Mouse (Mus musculus): ENCODE results near the gene Safb2.
"Not testable (repeated sequence)": the region's sequence is repeated elsewhere in the genome, so short reads cannot be mapped to it uniquely, and the experiment has no call there.

The Safb2 gene

DNA sequence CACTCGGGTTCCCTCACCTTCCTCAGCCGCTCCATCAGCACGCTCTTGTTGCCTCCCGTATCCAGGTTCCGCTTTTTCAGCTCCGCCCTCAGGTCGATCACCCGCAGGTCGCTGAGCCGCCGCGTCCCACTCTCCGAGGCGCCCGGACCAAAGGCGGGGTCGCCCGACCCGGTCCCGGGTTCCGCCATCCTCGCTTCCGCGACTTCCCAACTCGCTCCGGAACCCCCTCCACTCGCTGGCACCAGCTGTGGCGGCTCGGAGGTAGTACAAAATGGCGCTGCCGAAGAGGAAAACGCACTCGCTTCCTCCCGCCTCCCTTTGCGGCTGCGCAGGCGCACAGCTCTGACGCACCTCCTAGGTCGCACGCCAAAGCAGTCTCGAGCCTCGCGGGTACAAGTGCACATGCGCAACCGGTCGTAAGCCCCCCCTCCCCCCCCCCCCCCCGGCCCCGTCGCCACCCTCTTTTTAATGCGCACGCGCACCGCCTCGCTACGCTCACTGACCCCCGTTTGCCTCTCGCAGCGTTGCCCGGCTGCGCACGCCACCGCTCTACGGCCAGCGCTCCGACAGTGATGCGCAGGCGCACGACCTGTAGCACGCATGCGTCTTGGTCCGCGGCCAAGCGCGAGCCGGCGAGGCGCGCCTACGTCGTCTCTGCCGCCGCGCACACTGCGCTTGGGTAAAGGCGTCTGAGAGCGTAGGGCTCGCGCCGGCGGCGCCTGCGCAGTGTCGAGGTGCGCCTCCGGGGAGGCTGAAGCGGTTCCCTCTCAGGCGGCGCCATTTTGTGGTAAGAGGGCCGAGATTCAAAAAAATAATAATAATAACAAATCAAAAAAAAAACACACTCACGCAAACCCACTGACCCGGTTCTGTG is at the start of gene Safb2, which contains the start of gene Safb:
Gene Safb2, minus strand, starts transcription at position 329 of the 874 bp plus-strand sequence.
Gene Safb, plus strand, starts transcription at position 569 of the 874 bp plus-strand sequence.
- DNase-seq (ENCODE audit: low spot score in 2 of 2) = peak; percentile 99 to 100

DNA sequence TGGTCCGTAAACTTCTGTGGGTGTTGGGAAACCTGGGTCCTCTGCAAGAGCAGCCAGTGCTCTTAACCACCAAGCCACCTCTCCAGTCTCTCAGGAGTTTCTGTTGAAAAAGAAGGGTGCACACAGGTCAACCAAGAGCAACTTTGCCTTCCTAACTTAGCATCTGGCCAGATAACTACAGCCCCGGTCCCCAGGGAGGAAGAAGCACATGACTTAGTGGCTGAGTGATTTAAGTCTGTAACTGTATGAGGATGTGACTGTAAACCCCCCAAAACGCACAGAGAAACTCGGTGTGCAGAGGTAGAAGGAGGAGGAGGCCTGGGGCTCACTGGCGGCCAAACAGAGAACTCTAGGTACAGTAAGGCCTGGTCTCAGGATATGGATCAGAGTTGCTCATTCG is 49.6 kb upstream of the Safb2 start:
- no peak for DNase-seq (ENCODE audit: low spot score in 2 of 2)

DNA sequence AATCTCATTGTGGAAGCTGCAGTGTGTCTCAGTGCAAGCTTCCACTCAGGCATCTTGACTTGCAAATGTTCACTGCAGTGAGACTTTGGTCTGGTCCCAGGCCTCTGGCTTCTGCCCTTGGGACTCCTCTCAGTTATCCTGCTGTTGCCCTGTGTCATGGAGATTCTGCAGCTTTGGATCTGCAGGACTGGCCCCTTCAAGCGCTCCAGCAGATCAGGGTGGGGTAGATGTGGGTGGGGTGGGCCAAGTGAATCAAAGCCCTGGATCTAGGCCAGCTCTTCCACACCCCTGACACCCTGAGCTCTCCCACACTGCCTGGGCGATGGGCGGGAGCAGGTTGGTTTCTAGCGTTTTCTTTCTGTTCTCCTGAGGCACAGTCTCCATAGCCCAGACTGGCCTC is 47.4 kb upstream of the Safb2 start:
- DNase-seq (ENCODE audit: low spot score in 2 of 2) = no peak

GRCm38 (mm10) chr17:56629800-56630781 is 45.7 kb upstream of the Safb2 start:
- not testable (repeated sequence) for DNase-seq (ENCODE audit: low spot score in 2 of 2)

DNA sequence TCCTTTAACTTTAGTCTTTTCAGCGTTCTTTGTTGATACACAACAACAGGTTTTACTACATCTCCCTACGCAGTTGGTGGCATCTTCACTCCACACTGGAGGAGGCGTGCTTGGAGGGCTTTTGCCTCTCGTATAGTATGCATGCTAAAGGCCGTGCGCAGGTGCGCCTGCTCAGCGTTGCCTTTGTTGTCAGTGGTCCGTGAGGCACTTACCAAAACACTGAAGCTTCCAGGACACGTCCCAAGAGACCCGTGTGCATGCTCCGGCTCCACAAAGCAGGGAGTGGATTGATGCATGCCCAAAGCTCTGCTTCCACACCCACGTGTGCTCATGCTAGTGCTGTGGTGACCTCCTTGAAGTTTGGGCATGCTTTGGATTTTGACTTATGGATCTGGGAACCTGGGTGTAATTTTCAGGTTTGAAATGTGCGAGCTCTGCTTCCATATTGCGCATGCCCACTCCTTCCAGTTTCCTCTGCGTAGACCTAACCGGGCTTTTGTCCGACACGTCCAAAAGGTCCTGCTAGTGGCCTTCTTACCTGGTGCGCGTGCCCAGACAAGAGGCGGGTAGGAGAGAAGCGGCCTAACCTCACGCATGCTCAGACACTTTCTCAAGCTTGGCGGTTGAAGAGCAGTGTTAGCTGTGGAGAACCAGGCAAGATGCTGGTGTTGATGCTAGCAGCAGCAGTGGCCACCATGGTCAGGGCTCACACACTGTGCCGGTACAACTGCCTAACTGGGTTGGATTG is 43.3 kb upstream of the Safb2 start, which contains the start of gene Catsperd:
Gene Catsperd, plus strand, starts transcription at position 614 of the 748 bp plus-strand sequence.
- no peak for DNase-seq (ENCODE audit: low spot score in 2 of 2)

- DNase-seq (ENCODE audit: low spot score in 2 of 2) = peak; percentile 90 to 96
These were observed 42.5 kb upstream of the Safb2 start, which contains the start of gene Lonp1 for GRCm38 (mm10) chr17:56626754-56627470. TSS of gene Lonp1 (minus strand) at chr17:56626887.

GRCm38 (mm10) chr17:56626260-56626659 is 41.9 kb upstream of the Safb2 start:
- DNase-seq (ENCODE audit: low spot score in 2 of 2) = no peak

DNA sequence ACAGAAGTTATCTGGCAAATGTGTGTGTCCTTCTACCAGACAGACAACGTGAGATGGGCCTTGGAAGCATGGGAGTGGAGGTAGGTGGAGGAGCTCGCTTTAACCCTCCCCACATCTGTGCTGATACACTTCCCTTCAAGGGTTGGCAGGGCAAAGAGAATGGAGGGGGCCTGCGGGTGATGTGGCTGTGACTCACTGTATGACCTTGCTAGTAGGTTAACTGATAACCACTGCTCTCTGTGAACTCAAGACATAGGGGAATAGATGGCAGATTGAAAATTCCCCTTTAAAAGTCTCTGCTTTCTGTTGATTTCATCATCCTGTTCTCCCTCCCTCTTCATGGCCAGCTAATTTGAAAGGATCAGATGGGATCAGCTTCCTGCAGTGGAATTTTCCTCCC is 41.1 kb upstream of the Safb2 start:
- no peak for DNase-seq (ENCODE audit: low spot score in 2 of 2)

DNA sequence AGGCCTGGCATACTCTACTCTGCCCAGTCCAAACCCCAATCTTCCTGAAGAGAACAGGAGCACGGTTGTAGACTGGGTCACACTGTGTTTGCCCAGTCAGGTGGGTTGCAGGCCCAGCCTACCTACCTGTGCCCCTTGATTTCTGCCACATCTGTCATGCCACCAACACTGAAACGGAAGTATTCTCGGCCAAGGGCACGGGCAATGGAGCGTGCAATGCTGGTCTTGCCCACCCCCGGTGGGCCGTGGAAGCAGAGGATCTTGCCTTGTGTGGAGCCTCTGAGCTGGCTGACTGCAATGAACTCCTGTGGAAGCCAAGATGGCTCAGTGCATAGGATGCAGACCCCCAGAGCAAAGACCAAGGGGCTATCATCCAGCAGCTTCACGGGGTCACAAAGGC is 33.2 kb upstream of the Safb2 start:
- DNase-seq (ENCODE audit: low spot score in 2 of 2) = no peak

DNA sequence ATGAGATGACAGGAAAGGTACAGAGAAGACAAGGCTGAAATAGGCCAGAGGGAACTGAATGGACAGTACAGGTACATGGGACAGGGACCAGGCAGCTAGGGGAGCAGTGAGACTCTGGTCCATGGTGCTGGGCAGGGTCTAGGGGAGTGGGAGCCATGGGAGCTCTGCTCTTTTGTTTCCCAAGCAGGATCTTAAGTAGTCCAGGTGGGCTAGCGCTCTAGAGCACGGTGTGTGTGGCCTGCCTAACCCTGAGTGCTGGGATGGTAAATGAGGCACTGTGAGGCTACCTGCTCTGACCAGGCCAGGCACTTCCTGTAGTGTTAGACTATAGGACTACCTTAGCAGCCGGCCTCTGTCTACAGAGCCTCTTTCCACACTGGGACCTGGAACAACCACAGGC is 32.3 kb upstream of the Safb2 start:
- no peak for DNase-seq (ENCODE audit: low spot score in 2 of 2)

- DNase-seq (ENCODE audit: low spot score in 2 of 2) = no peak
These were observed 31.4 kb upstream of the Safb2 start for GRCm38 (mm10) chr17:56615792-56616191.

- DNase-seq (ENCODE audit: low spot score in 2 of 2) = no peak
These were observed 30.9 kb upstream of the Safb2 start for GRCm38 (mm10) chr17:56615136-56615784.

- DNase-seq (ENCODE audit: low spot score in 2 of 2) = no peak
These were observed 30.2 kb upstream of the Safb2 start for GRCm38 (mm10) chr17:56614391-56615135.

DNA sequence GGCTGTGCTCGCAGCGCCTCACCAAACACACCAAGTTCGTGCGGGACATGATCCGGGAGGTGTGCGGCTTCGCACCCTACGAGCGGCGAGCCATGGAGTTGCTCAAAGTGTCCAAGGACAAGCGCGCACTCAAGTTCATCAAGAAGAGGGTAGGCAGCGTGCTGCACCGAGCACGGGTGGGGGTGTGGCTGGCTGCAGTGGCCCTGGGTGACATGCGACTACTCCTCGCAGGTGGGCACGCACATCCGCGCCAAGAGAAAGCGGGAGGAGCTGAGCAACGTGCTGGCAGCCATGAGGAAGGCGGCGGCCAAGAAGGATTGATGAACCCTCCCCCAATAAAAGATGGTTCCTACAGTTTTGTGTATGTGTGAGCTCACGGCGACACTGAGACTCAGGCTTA is 29.5 kb upstream of the Safb2 start:
- DNase-seq (ENCODE audit: low spot score in 2 of 2) = not testable (repeated sequence)

- DNase-seq (ENCODE audit: low spot score in 2 of 2) = peak; percentile 91 to 96
These were observed 29.0 kb upstream of the Safb2 start, which contains the start of gene Rpl36 for GRCm38 (mm10) chr17:56613236-56613844. TSS of gene Rpl36 (plus strand) at chr17:56613416.

DNA sequence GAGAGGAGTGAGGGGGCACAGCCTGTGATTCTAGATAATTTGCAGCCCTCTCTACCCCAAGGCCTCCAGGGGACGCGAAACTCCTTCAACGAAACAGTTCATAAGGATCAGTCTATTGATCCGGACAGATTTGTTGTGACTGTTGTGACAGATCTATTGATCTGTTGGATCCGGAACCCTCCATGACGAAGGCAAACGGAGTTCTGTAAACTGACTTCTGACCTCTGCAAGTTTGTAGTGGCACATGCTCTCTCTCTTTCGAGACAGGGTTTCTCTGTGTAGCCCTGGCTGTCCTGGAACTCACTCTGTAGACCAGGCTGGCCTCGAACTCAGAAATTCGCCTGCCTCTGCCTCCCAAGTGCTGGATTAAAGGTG is 28.2 kb upstream of the Safb2 start:
- DNase-seq (ENCODE audit: low spot score in 2 of 2) = not testable (repeated sequence)

DNA sequence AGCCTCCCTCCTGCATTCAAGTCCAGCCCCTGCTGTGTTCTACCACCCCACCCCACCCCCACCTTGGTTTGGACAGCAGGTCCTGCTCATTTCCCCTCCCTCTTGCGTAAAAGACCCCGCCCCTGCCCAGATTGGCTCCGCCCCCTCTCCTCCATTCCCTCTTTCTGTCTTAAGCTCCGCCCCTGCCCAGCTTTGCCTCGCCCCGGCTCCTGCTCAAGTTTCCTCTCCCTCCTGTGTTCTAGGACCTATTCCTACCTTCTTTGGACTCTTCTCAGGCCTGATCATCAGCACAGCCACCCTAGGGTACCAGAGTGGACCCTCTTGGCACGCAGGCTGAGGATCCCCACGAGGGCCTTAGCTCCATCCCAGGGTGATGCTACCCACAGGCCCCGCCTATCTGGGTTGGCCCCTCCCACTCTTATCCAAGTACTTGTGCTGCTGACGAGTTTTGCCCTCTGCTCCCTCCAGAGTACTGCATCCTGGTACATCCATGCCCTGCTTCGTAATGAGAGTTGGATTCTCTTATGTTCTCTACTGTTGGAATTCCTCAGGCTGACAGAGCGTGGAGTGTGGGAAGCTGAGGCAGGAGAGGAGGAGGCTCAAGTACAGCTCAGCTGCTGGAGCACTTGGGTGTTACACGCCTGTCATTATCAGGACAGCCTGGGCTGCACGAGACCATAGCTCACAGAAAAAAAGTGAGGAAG is 27.6 kb upstream of the Safb2 start:
- no peak for DNase-seq (ENCODE audit: low spot score in 2 of 2)

- no peak for DNase-seq (ENCODE audit: low spot score in 2 of 2)
These were observed 26.9 kb upstream of the Safb2 start for GRCm38 (mm10) chr17:56611323-56611722.
